Mouse (Mus musculus): Measurements from ENCODE around the gene Klhl40.

DNA sequence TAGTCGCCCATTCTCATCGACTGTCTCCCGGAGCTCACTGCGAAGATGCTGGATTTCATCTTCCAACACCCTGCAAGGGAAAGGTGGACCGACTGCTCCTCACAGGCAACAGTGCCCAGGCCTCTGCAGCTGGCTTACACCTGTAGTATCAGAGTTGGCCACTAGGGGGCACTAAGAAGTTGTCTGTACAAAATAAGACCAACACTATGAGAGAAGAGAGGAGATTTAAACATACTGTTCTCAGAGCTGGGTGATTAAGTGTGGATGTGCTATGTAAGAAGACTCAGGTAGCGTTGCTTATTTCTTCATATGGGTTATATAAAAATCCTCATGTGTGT, 53.5 kb downstream of the Klhl40 start:
- TF ChIP-seq CTCF (IDR thresholded peaks at IDR 0.05; ENCODE audit: low read depth, low read length): peak; percentile 29; the same call in 1 of the 2 replicates
- no peak for TF ChIP-seq GATA1 (IDR thresholded peaks at IDR 0.05; ENCODE audit: borderline replicate concordance, low read length)
- no peak for TF ChIP-seq POLR2AphosphoS5 (IDR thresholded peaks at IDR 0.05; ENCODE audit: insufficient replicate concordance, low read depth, low read length)

All from G1E (cell line).